Mouse (Mus musculus): ENCODE data around the gene Fgfr4. TPM values are rescaled to one million over a fixed set of nuclear protein-coding genes. Genes with fewer than 3 reads are reported as not detected.
A peak's percentile ranks its signal among the peaks of the same experiment; 100 is the strongest.

Fgfr4 gene
- polyA plus RNA-seq, 1 experiment from 2014 or later, result 1.4 TPM

GRCm38 (mm10) chr13:55212361-55213137, 60.1 kb downstream of the Fgfr4 start:
- Histone ChIP-seq H3K9ac (replicated peaks; ENCODE audit: low read depth, low read length) (peak overlapping the region; percentile 92), H3K4me3 (replicated peaks; ENCODE audit: low read length) (peak overlapping the region; percentile 85), H3K4me2 (ENCODE audit: low read length) (peak overlapping the region; percentile 76), H3K36me3 (ENCODE audit: control insufficient read depth, insufficient read depth) (no peaks in the 10 kb centered on the region; the same call in 1 of the 2 replicates), H3K9me3 (ENCODE audit: control insufficient read depth, low read length) (no peaks in the 10 kb centered on the region), H3K27ac (ENCODE audit: low read length) (peak overlapping the region; percentile 97), H3K4me1 (replicated peaks; ENCODE audit: control insufficient read depth, insufficient read depth, low read length) (peaks cover 50% of the 10 kb centered on the region), H3K27me3 (replicated peaks; ENCODE audit: control insufficient read depth, insufficient read depth, low read length) (no peaks in the 10 kb centered on the region)
- peak; percentile 32 for ATAC-seq
- WGBS, result under 1% methylated on average over 55 of the region's 58 CpGs

- no peak for ATAC-seq
- peaks cover 56% of the 10 kb centered on the region for H3K4me1 ChIP-seq (replicated peaks; ENCODE audit: control insufficient read depth, insufficient read depth, low read length)
- peak overlapping the region; percentile 85 for H3K4me3 ChIP-seq (replicated peaks; ENCODE audit: low read length)
- H3K36me3 ChIP-seq (ENCODE audit: control insufficient read depth, insufficient read depth), result no peaks in the 10 kb centered on the region; the same call in 1 of the 2 replicates
- peak overlapping the region; percentile 97 for H3K27ac ChIP-seq (ENCODE audit: low read length)
- 56% methylated on average over 10 of the region's 10 CpGs for WGBS
- peak overlapping the region; percentile 76 for H3K4me2 ChIP-seq (ENCODE audit: low read length)
- no peaks in the 10 kb centered on the region for H3K9me3 ChIP-seq (ENCODE audit: control insufficient read depth, low read length)
- H3K27me3 ChIP-seq (replicated peaks; ENCODE audit: control insufficient read depth, insufficient read depth, low read length), result no peaks in the 10 kb centered on the region
- peak overlapping the region; percentile 92 for H3K9ac ChIP-seq (replicated peaks; ENCODE audit: low read depth, low read length)
Measured at GRCm38 (mm10) chr13:55213138-55213806, 60.8 kb downstream of the Fgfr4 start.

Other genes with a start within 250 kb of the Fgfr4 start
- 16.4 and 18.5 TPM in 2 replicates for gene Unc5a, start 203.2 kb upstream of the Fgfr4 start, polyA plus RNA-seq (2015; fragmentation: Nextera tagmentation; extraction: Ambion mirVana)
- gene Hk3, start 131.3 kb upstream of the Fgfr4 start, polyA plus RNA-seq (2015; fragmentation: Nextera tagmentation; extraction: Ambion mirVana), result 0.82 and 0.83 TPM in 2 replicates
- gene Uimc1, start 52.3 kb upstream of the Fgfr4 start, polyA plus RNA-seq (2015; fragmentation: Nextera tagmentation; extraction: Ambion mirVana), result 25.7 and 26.2 TPM in 2 replicates
- gene Zfp346, start 47.3 kb upstream of the Fgfr4 start, polyA plus RNA-seq (2015; fragmentation: Nextera tagmentation; extraction: Ambion mirVana), result 22.7 and 26.3 TPM in 2 replicates
- gene Gm17617, start 19.1 kb upstream of the Fgfr4 start, polyA plus RNA-seq (2015; fragmentation: Nextera tagmentation; extraction: Ambion mirVana), result not detected in 2 replicates
- 52.4 and 53.1 TPM in 2 replicates for gene Nsd1, start 57.1 kb downstream of the Fgfr4 start, polyA plus RNA-seq (2015; fragmentation: Nextera tagmentation; extraction: Ambion mirVana)
- 288 and 303 TPM in 2 replicates for gene Prelid1, start 167.9 kb downstream of the Fgfr4 start, polyA plus RNA-seq (2015; fragmentation: Nextera tagmentation; extraction: Ambion mirVana)
- 104 and 109 TPM in 2 replicates for gene Rab24, start 169.3 kb downstream of the Fgfr4 start, polyA plus RNA-seq (2015; fragmentation: Nextera tagmentation; extraction: Ambion mirVana)
- gene Mxd3, start 177.2 kb downstream of the Fgfr4 start, polyA plus RNA-seq (2015; fragmentation: Nextera tagmentation; extraction: Ambion mirVana), result 22.1 and 23.9 TPM in 2 replicates
- 56.3 and 59.7 TPM in 2 replicates for gene Lman2, start 210.1 kb downstream of the Fgfr4 start, polyA plus RNA-seq (2015; fragmentation: Nextera tagmentation; extraction: Ambion mirVana)
- gene Rgs14, start 217.1 kb downstream of the Fgfr4 start, polyA plus RNA-seq (2015; fragmentation: Nextera tagmentation; extraction: Ambion mirVana), result 0.71 and 1.4 TPM in 2 replicates
- 0.27 TPM in 1 of 2 replicates, not detected in the other for gene Slc34a1, start 245.5 kb downstream of the Fgfr4 start, polyA plus RNA-seq (2015; fragmentation: Nextera tagmentation; extraction: Ambion mirVana)

All from forebrain, embryonic 16.5 days (tissue).